Mouse (Mus musculus) ovary, postnatal 10 days (tissue): ENCODE data around the gene Ccdc169.
A peak's percentile ranks its signal among the peaks of the same experiment; 100 is the strongest.

Experiments used
- DNase-seq: peaks from one replicate; pipeline ENCODE4 v3.0.0; 2022; ENCODE audit warnings: low spot score

Ccdc169 gene

GRCm38 (mm10) chr3:55137039-55137438 is at the start of gene Ccdc169:
Ccdc169 (plus strand) TSS chr3:55137339.
- no peak for DNase-seq

- no peak for DNase-seq
These were observed 49.8 kb upstream of the Ccdc169 start for GRCm38 (mm10) chr3:55087360-55087759.

- no peak for DNase-seq
These were observed 48.8 kb upstream of the Ccdc169 start for GRCm38 (mm10) chr3:55088359-55088758.

- DNase-seq = no peak
These were observed 48.3 kb upstream of the Ccdc169 start for GRCm38 (mm10) chr3:55088843-55089242.

- DNase-seq = no peak
These were observed 47.8 kb upstream of the Ccdc169 start for GRCm38 (mm10) chr3:55089291-55089690.

GRCm38 (mm10) chr3:55093161-55093560 is 44.0 kb upstream of the Ccdc169 start:
- DNase-seq = no peak

GRCm38 (mm10) chr3:55095968-55096654 is 41.0 kb upstream of the Ccdc169 start:
- DNase-seq = no peak

GRCm38 (mm10) chr3:55096655-55097005 is 40.5 kb upstream of the Ccdc169 start:
- DNase-seq = no peak

- DNase-seq = no peak
These were observed 40.0 kb upstream of the Ccdc169 start for GRCm38 (mm10) chr3:55097186-55097585.

GRCm38 (mm10) chr3:55098014-55098413 is 39.1 kb upstream of the Ccdc169 start:
- no peak for DNase-seq

- DNase-seq = no peak
These were observed 38.1 kb upstream of the Ccdc169 start for GRCm38 (mm10) chr3:55098990-55099389.

- DNase-seq = no peak
These were observed 36.0 kb upstream of the Ccdc169 start for GRCm38 (mm10) chr3:55101092-55101491.

GRCm38 (mm10) chr3:55105372-55106023 is 31.6 kb upstream of the Ccdc169 start:
- DNase-seq = no peak

GRCm38 (mm10) chr3:55106051-55106450 is 31.1 kb upstream of the Ccdc169 start:
- no peak for DNase-seq

- DNase-seq = no peak
These were observed 28.0 kb upstream of the Ccdc169 start for GRCm38 (mm10) chr3:55109097-55109496.

- peak; percentile 98 for DNase-seq
These were observed 25.0 kb upstream of the Ccdc169 start, which contains the start of gene Spg20 for GRCm38 (mm10) chr3:55111935-55112709. Spg20 (plus strand) TSS chr3:55112108.

GRCm38 (mm10) chr3:55112710-55113415 is 24.3 kb upstream of the Ccdc169 start:
- DNase-seq = no peak

GRCm38 (mm10) chr3:55114313-55115065 is 22.6 kb upstream of the Ccdc169 start:
- DNase-seq = no peak

GRCm38 (mm10) chr3:55115071-55115470 is 22.1 kb upstream of the Ccdc169 start:
- no peak for DNase-seq

GRCm38 (mm10) chr3:55115989-55116388 is 21.1 kb upstream of the Ccdc169 start:
- no peak for DNase-seq

- DNase-seq = no peak
These were observed 17.8 kb upstream of the Ccdc169 start for GRCm38 (mm10) chr3:55119275-55119898.
